Mouse (Mus musculus) CD4-positive helper T cell, adult 2 months (primary cell): ENCODE measurements around the gene Csnk2a1.

Experiments
- DNase-seq: peaks from one replicate; pipeline ENCODE4 v3.0.0-alpha.2; 2012; ENCODE audit warnings: low read depth, missing footprints, low spot score

The Csnk2a1 gene

GRCm38 (mm10) chr2:152324842-152325241, 98.2 kb downstream of the Csnk2a1 start:
- DNase-seq, result no peak

- DNase-seq, result no peak
Observed at GRCm38 (mm10) chr2:152326157-152326556, 99.5 kb downstream of the Csnk2a1 start.

GRCm38 (mm10) chr2:152326654-152327053, 100.0 kb downstream of the Csnk2a1 start:
- DNase-seq, result no peak

- DNase-seq, result no peak
Observed at GRCm38 (mm10) chr2:152327980-152328379, 101.3 kb downstream of the Csnk2a1 start.

GRCm38 (mm10) chr2:152330858-152331423, 104.3 kb downstream of the Csnk2a1 start:
- no peak for DNase-seq
